Mouse (Mus musculus) mature B cell (primary cell): ENCODE data around the gene Tbl1x.

ENCODE experiments used
- in situ Hi-C: fragments of 300-500 bp; cut with MboI; formaldehyde crosslinking; loops from 2 replicates; pipeline ENCODE4 v1.14.3; 2019

The Tbl1x gene

GRCm38 (mm10) chrX:77544003-77544402 is 33.2 kb downstream of the Tbl1x start:
- in situ Hi-C loops = no loop called here

- in situ Hi-C loops = no loop called here
These were observed 33.7 kb downstream of the Tbl1x start for GRCm38 (mm10) chrX:77544550-77544949.

GRCm38 (mm10) chrX:77545362-77546078 is 34.7 kb downstream of the Tbl1x start:
- in situ Hi-C loops = no loop called here

- in situ Hi-C loops = no loop called here
These were observed 35.6 kb downstream of the Tbl1x start for GRCm38 (mm10) chrX:77546448-77546847.

- in situ Hi-C loops = no loop called here
These were observed 38.1 kb downstream of the Tbl1x start for GRCm38 (mm10) chrX:77548951-77549350.

GRCm38 (mm10) chrX:77550388-77550787 is 39.6 kb downstream of the Tbl1x start:
- in situ Hi-C loops = no loop called here

- in situ Hi-C loops = no loop called here
These were observed 40.5 kb downstream of the Tbl1x start for GRCm38 (mm10) chrX:77551306-77551705.

- in situ Hi-C loops = no loop called here
These were observed 41.3 kb downstream of the Tbl1x start for GRCm38 (mm10) chrX:77552088-77552487.

GRCm38 (mm10) chrX:77555985-77556384 is 45.2 kb downstream of the Tbl1x start:
- in situ Hi-C loops = no loop called here

GRCm38 (mm10) chrX:77559199-77559881 is 48.5 kb downstream of the Tbl1x start:
- in situ Hi-C loops = no loop called here

GRCm38 (mm10) chrX:77563616-77564015 is 52.8 kb downstream of the Tbl1x start:
- in situ Hi-C loops = no loop called here

- in situ Hi-C loops = no loop called here
These were observed 55.9 kb downstream of the Tbl1x start for GRCm38 (mm10) chrX:77566739-77567138.

- in situ Hi-C loops = no loop called here
These were observed 57.2 kb downstream of the Tbl1x start for GRCm38 (mm10) chrX:77568013-77568412.

GRCm38 (mm10) chrX:77573743-77574142 is 62.9 kb downstream of the Tbl1x start:
- in situ Hi-C loops = no loop called here

GRCm38 (mm10) chrX:77577108-77577507 is 66.3 kb downstream of the Tbl1x start:
- in situ Hi-C loops = no loop called here

- in situ Hi-C loops = no loop called here
These were observed 67.4 kb downstream of the Tbl1x start for GRCm38 (mm10) chrX:77578172-77578571.

GRCm38 (mm10) chrX:77579964-77580363 is 69.2 kb downstream of the Tbl1x start:
- in situ Hi-C loops = no loop called here

GRCm38 (mm10) chrX:77585974-77586373 is 75.2 kb downstream of the Tbl1x start:
- in situ Hi-C loops = no loop called here

GRCm38 (mm10) chrX:77594670-77595224 is 83.9 kb downstream of the Tbl1x start:
- in situ Hi-C loops = no loop called here

- in situ Hi-C loops = no loop called here
These were observed 86.9 kb downstream of the Tbl1x start for GRCm38 (mm10) chrX:77597674-77598073.

GRCm38 (mm10) chrX:77598736-77599135 is 87.9 kb downstream of the Tbl1x start:
- in situ Hi-C loops = no loop called here

GRCm38 (mm10) chrX:77603496-77604258 is 92.9 kb downstream of the Tbl1x start:
- in situ Hi-C loops = no loop called here
